In the genomic region with DNA sequence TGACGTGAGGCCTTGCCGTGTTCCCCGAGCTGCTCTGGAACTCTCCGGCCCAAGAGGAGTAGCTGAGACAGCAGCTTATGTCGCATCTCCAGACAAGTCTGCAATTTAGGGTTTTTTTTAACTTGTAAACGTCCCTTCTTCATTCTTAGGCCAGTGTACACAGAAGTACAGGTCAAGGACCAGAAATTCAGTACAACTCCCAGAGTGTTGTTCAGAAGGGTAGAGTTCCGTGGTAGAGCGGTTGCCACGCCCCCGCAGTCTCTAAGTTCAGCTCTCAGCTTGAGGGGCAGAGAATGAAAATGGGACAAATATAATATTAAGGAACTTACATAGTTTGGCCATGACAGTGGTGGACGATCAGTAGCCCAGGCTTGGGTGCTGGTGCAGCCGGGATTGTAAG, we compare ENCODE assay signal across 17 mouse cellular contexts. TPM values are rescaled to one million over a fixed set of nuclear protein-coding genes. Genes with fewer than 3 reads are reported as not detected.
DNase-seq lines count a peak whose midpoint lies in the region; ATAC-seq and TF ChIP-seq lines count a peak whose summit lies in the region.
"Had no signal": no experiment of that assay in that cellular context is flagged by ENCODE, and none has a peak within 500 bp of the region (broad histone marks: within the 10 kb centered on the region; RNA-seq: fewer than 3 reads in every experiment).

No protein-coding gene starts in this region.

- in situ Hi-C loops in CH12.LX (cut with MboI; ENCODE audit: low pct_ligation_motif_present, low pct_unique_long_range_greater_than_20kb, low sequenced_read_pairs) = no loop called here

- no peak for ATAC-seq in heart, postnatal 0 days (ENCODE audit: insufficient read depth, low read depth)
- no peak for ATAC-seq in liver, postnatal 0 days
- ATAC-seq in liver, embryonic 11.5 days (replicated peaks; ENCODE audit: low FRiP score) = no peak
- no peak for ATAC-seq in intestine, embryonic 16.5 days
- ATAC-seq: midbrain, embryonic 13.5 days had no signal

- WGBS in heart, postnatal 0 days = 74% methylated on average over 12 of the region's 12 CpGs
- 38% methylated on average over 12 of the region's 12 CpGs for WGBS in liver, postnatal 0 days (ENCODE audit: insufficient replicate concordance)
- 63% methylated on average over 12 of the region's 12 CpGs for WGBS in liver, embryonic 11.5 days
- 51% methylated on average over 12 of the region's 12 CpGs for WGBS in intestine, embryonic 16.5 days

- H3K27me3 ChIP-seq in heart, postnatal 0 days (ENCODE audit: control insufficient read depth, insufficient read depth, low read length) = no peaks in the 10 kb centered on the region
- H3K27me3 ChIP-seq in liver, postnatal 0 days (ENCODE audit: insufficient read depth, low read length) = no peaks in the 10 kb centered on the region
- no peaks in the 10 kb centered on the region for H3K27me3 ChIP-seq in liver, embryonic 11.5 days (replicated peaks; ENCODE audit: control insufficient read depth, insufficient read depth, low read length)
- no peaks in the 10 kb centered on the region for H3K27me3 ChIP-seq in CH12.LX (replicated peaks)
- no peaks in the 10 kb centered on the region for H3K27me3 ChIP-seq in intestine, embryonic 16.5 days (replicated peaks; ENCODE audit: control insufficient read depth, insufficient read depth, low read length)
- H3K27me3 ChIP-seq: hindbrain, embryonic 12.5 days; liver, embryonic 15.5 days; midbrain, embryonic 13.5 days had no signal

- H3K4me2 ChIP-seq in heart, postnatal 0 days (ENCODE audit: low read depth, low read length) = no peak overlapping the region
- no peak overlapping the region for H3K4me2 ChIP-seq in liver, postnatal 0 days (ENCODE audit: low read depth, low read length)
- no peak overlapping the region for H3K4me2 ChIP-seq in liver, embryonic 11.5 days
- H3K4me2 ChIP-seq in CH12.LX (ENCODE audit: insufficient read depth, low read depth, poor library complexity, severe bottlenecking) = 0 out of 2 replicates have a peak overlapping the region, but pooled peaks have one; percentile 14
- 0 out of 2 replicates have a peak overlapping the region, but pooled peaks have one; percentile 8 for H3K4me2 ChIP-seq in intestine, embryonic 16.5 days (ENCODE audit: low read depth, low read length)
- H3K4me2 ChIP-seq: hindbrain, embryonic 12.5 days; liver, embryonic 15.5 days; midbrain, embryonic 13.5 days had no signal

- peaks cover 12% of the 10 kb centered on the region for H3K79me2 ChIP-seq in CH12.LX (replicated peaks; ENCODE audit: control insufficient read depth, extremely low read depth, insufficient read depth, poor library complexity, severe bottlenecking)

- peak overlapping the region; percentile 39; the same call in 1 of the 2 replicates for H3K27ac ChIP-seq in heart, postnatal 0 days (ENCODE audit: low read depth)
- 0 out of 2 replicates have a peak overlapping the region, but pooled peaks have one; percentile 12 for H3K27ac ChIP-seq in liver, postnatal 0 days (ENCODE audit: low read depth)
- H3K27ac ChIP-seq in liver, embryonic 11.5 days (ENCODE audit: low read depth, low read length) = no peak overlapping the region
- peak overlapping the region; percentile 11; the same call in 1 of the 2 replicates for H3K27ac ChIP-seq in CH12.LX (ENCODE audit: insufficient read depth, low read depth)
- H3K27ac ChIP-seq in intestine, embryonic 16.5 days (ENCODE audit: low read length) = peak overlapping the region; percentile 94

- H3K36me3 ChIP-seq in heart, postnatal 0 days (replicated peaks; ENCODE audit: control insufficient read depth, insufficient read depth, low read length) = no peaks in the 10 kb centered on the region; the same call in 1 of the 2 replicates
- no peaks in the 10 kb centered on the region for H3K36me3 ChIP-seq in liver, postnatal 0 days (replicated peaks; ENCODE audit: insufficient read depth, low read length)
- no peaks in the 10 kb centered on the region for H3K36me3 ChIP-seq in liver, embryonic 11.5 days (ENCODE audit: control insufficient read depth, insufficient read depth, low read length)
- H3K36me3 ChIP-seq in CH12.LX (replicated peaks in 1 of 2; ENCODE audit: control insufficient read depth in 1 of 2, insufficient read depth in 1 of 2, low read length in 1 of 2) = peaks cover 0 to 33% of the 10 kb centered on the region in 2 experiments
- H3K36me3 ChIP-seq in intestine, embryonic 16.5 days (ENCODE audit: control insufficient read depth, insufficient read depth, low read length) = no peaks in the 10 kb centered on the region
- H3K36me3 ChIP-seq: hindbrain, embryonic 12.5 days; liver, embryonic 15.5 days; midbrain, embryonic 13.5 days had no signal

- no peak overlapping the region for H3K9ac ChIP-seq in heart, postnatal 0 days (replicated peaks; ENCODE audit: low read depth, low read length)
- H3K9ac ChIP-seq in liver, postnatal 0 days (replicated peaks) = no peak overlapping the region
- H3K9ac ChIP-seq in liver, embryonic 11.5 days (ENCODE audit: low read depth, low read length) = no peak overlapping the region
- H3K9ac ChIP-seq in CH12.LX (ENCODE audit: insufficient read depth, low read depth) = peak overlapping the region; percentile 38; the same call in 1 of the 2 replicates
- H3K9ac ChIP-seq in intestine, embryonic 16.5 days (ENCODE audit: low read depth, low read length) = peak overlapping the region; percentile 13; the same call in 1 of the 2 replicates
- H3K9ac ChIP-seq: hindbrain, embryonic 12.5 days; liver, embryonic 15.5 days had no signal

- TF ChIP-seq EP300 in heart, postnatal 0 days (IDR thresholded peaks at IDR 0.05; ENCODE audit: low read depth) = no peak
- no peak for TF ChIP-seq EP300 in liver, postnatal 0 days (IDR thresholded peaks at IDR 0.05; ENCODE audit: low read depth)
- no peak for TF ChIP-seq EP300 in CH12.LX (IDR thresholded peaks at IDR 0.05; ENCODE audit: low read length)

- peaks cover 62% of the 10 kb centered on the region for H3K4me1 ChIP-seq in heart, postnatal 0 days (ENCODE audit: control insufficient read depth, insufficient read depth)
- peaks cover 71% of the 10 kb centered on the region for H3K4me1 ChIP-seq in liver, postnatal 0 days (ENCODE audit: insufficient read depth)
- H3K4me1 ChIP-seq in liver, embryonic 11.5 days (replicated peaks; ENCODE audit: control insufficient read depth, insufficient read depth, low read length) = peaks cover 54% of the 10 kb centered on the region
- peaks cover 39 to 84% of the 10 kb centered on the region in 2 experiments for H3K4me1 ChIP-seq in CH12.LX (ENCODE audit: control insufficient read depth in 1 of 2, insufficient read depth in 2 of 2)
- peaks cover 76% of the 10 kb centered on the region for H3K4me1 ChIP-seq in intestine, embryonic 16.5 days (ENCODE audit: control insufficient read depth, insufficient read depth, low read length)

- no peak for DNase-seq in heart, postnatal 0 days (ENCODE audit: low spot score)
- no peak for DNase-seq in heart, adult 9 months (ENCODE audit: low spot score in 2 of 2)
- no peak for DNase-seq in liver, postnatal 0 days
- DNase-seq in liver, embryonic 11.5 days (ENCODE audit: low spot score) = no peak
- no peak for DNase-seq in CH12.LX (ENCODE audit: extremely low read depth)
- no peak for DNase-seq in frontal cortex, adult 2 months (ENCODE audit: extremely low spot score in 1 of 2, low spot score in 1 of 2)
- no peak for DNase-seq in frontal cortex, postnatal 10 days (ENCODE audit: low spot score in 2 of 2)
- DNase-seq: adrenal gland, adult 8-10 months; cerebellum, adult 8-10 months; left cerebral cortex, postnatal 4 days; retina, postnatal 1 day had no signal

- 0 out of 2 replicates have a peak overlapping the region, but pooled peaks have one; percentile 3 for H3K4me3 ChIP-seq in heart, postnatal 0 days (ENCODE audit: low read depth, low read length)
- H3K4me3 ChIP-seq in liver, postnatal 0 days (ENCODE audit: low read depth, low read length) = no peak overlapping the region
- H3K4me3 ChIP-seq in liver, embryonic 11.5 days (ENCODE audit: low read depth, low read length) = no peak overlapping the region
- no peak overlapping the region for H3K4me3 ChIP-seq in CH12.LX (replicated peaks in 1 of 3; ENCODE audit: low read depth in 2 of 3, low read length in 2 of 3, poor library complexity in 1 of 3)
- no peak overlapping the region for H3K4me3 ChIP-seq in intestine, embryonic 16.5 days (ENCODE audit: low read length)
- H3K4me3 ChIP-seq: forebrain, embryonic 10.5 days; hindbrain, embryonic 12.5 days; liver, embryonic 15.5 days; midbrain, embryonic 13.5 days; myocyte had no signal

- no peaks in the 10 kb centered on the region for H3K9me3 ChIP-seq in heart, postnatal 0 days (replicated peaks; ENCODE audit: control insufficient read depth, low read length)
- no peaks in the 10 kb centered on the region for H3K9me3 ChIP-seq in liver, postnatal 0 days (ENCODE audit: low read length)
- no peaks in the 10 kb centered on the region for H3K9me3 ChIP-seq in liver, embryonic 11.5 days (ENCODE audit: control insufficient read depth, low read length)
- H3K9me3 ChIP-seq in CH12.LX (replicated peaks; ENCODE audit: low read length) = no peaks in the 10 kb centered on the region
- H3K9me3 ChIP-seq in intestine, embryonic 16.5 days (ENCODE audit: control insufficient read depth, low read length) = no peaks in the 10 kb centered on the region
- H3K9me3 ChIP-seq: forebrain, embryonic 10.5 days; hindbrain, embryonic 12.5 days; liver, embryonic 15.5 days; midbrain, embryonic 13.5 days had no signal

- TF ChIP-seq POLR2A in CH12.LX (IDR thresholded peaks at IDR 0.05; ENCODE audit: low read depth, low read length) = no peak

- no peak for TF ChIP-seq CTCF in heart, postnatal 0 days (IDR thresholded peaks at IDR 0.05; ENCODE audit: low read depth)
- no peak for TF ChIP-seq CTCF in liver, postnatal 0 days (IDR thresholded peaks at IDR 0.05; ENCODE audit: low read depth)
- TF ChIP-seq CTCF in CH12.LX (conservative IDR thresholded peaks at IDR 0.05 in 1 of 2, IDR thresholded peaks at IDR 0.05 in 1 of 2; ENCODE audit: low read depth in 2 of 2, low read length in 2 of 2) = no peak

- dilution Hi-C loops in CH12.LX (cut with MboI; ENCODE audit: extremely low pct_ligation_motif_present, extremely low pct_unique_long_range_greater_than_20kb, low sequenced_read_pairs) = no loop called here

- no peak for TF ChIP-seq RAD21 in CH12.LX (IDR thresholded peaks at IDR 0.05; ENCODE audit: low read depth, low read length)

RNA-seq across cellular contexts. Expression of a gene that starts 31.2 kb away (rescaled TPM):
- total RNA-seq in heart, postnatal 0 days (2014; rRNA removed; ENCODE audit: low replicate concordance) = 25.5 and 29.7 TPM in 2 replicates
- 7.5 TPM in 2 replicates for polyA plus RNA-seq in heart, postnatal 0 days (2015; fragmentation: Nextera tagmentation; extraction: Ambion mirVana)
- polyA plus RNA-seq in liver, postnatal 0 days (2015; fragmentation: Nextera tagmentation; extraction: Ambion mirVana) = 5.9 and 6.4 TPM in 2 replicates
- 10.8 and 11.8 TPM in 2 replicates for polyA plus RNA-seq in liver, embryonic 11.5 days (2014; fragmentation: Nextera tagmentation; extraction: Ambion mirVana)
- total RNA-seq in CH12.LX (2012; rRNA removed) (16.2 and 16.3 TPM in 2 replicates), CH12.LX (2014; rRNA removed) (6.1 and 7.6 TPM in 2 replicates)
- 12.1 and 14.4 TPM in 2 replicates for polyA plus RNA-seq in CH12.LX (2012; ENCODE audit: insufficient read length, low read depth)
- polyA plus RNA-seq in intestine, embryonic 16.5 days (2015; fragmentation: Nextera tagmentation; extraction: Ambion mirVana) = 12.2 and 12.4 TPM in 2 replicates
- polyA plus RNA-seq in frontal cortex, adult 2 months (2012; rRNA removed) = 19.5 and 20.2 TPM in 2 replicates

RNA-seq across cellular contexts. Expression of a gene that starts 59.4 kb away (rescaled TPM):
- total RNA-seq in heart, postnatal 0 days (2014; rRNA removed; ENCODE audit: low replicate concordance) = 3,422 and 3,660 TPM in 2 replicates
- 2,757 and 2,826 TPM in 2 replicates for polyA plus RNA-seq in heart, postnatal 0 days (2015; fragmentation: Nextera tagmentation; extraction: Ambion mirVana)
- polyA plus RNA-seq in liver, postnatal 0 days (2015; fragmentation: Nextera tagmentation; extraction: Ambion mirVana) = 183 and 184 TPM in 2 replicates
- 259 and 268 TPM in 2 replicates for polyA plus RNA-seq in liver, embryonic 11.5 days (2014; fragmentation: Nextera tagmentation; extraction: Ambion mirVana)
- 71.1 and 96.4 TPM in 2 replicates for total RNA-seq in CH12.LX (2012; rRNA removed)
- total RNA-seq in CH12.LX (2014; rRNA removed) = 20.8 and 21.5 TPM in 2 replicates
- polyA plus RNA-seq in CH12.LX (2012; ENCODE audit: insufficient read length, low read depth) = 13.6 and 21.1 TPM in 2 replicates
- polyA plus RNA-seq in intestine, embryonic 16.5 days (2015; fragmentation: Nextera tagmentation; extraction: Ambion mirVana) = 540 and 585 TPM in 2 replicates
- 97.6 and 107 TPM in 2 replicates for polyA plus RNA-seq in frontal cortex, adult 2 months (2012; rRNA removed)

Comparison
In these comparisons a context has a peak if more than half of its experiments do, and no peak if none do; other contexts are left out.
1. H3K4me2 ChIP-seq: peak in CH12.LX (single experiment) and intestine, embryonic 16.5 days (single experiment); none in heart, postnatal 0 days (single experiment), liver, postnatal 0 days (single experiment) and liver, embryonic 11.5 days (single experiment).
2. H3K9ac ChIP-seq: peak in CH12.LX (single experiment) and intestine, embryonic 16.5 days (single experiment); none in heart, postnatal 0 days (single experiment), liver, postnatal 0 days (single experiment) and liver, embryonic 11.5 days (single experiment).